Mouse (Mus musculus): Measurements from ENCODE around the gene Fgl2. TPM values are rescaled to one million over a fixed set of nuclear protein-coding genes. Genes with fewer than 3 reads are reported as not detected.
A peak's percentile ranks its signal among the peaks of the same experiment; 100 is the strongest.

The Fgl2 gene
- polyA plus RNA-seq, 1 experiment: 0.59 TPM

- no peak for DNase-seq
- Histone ChIP-seq H3K27ac (ENCODE audit: insufficient read depth, low read length) (no peak overlapping the region), H3K4me3 (replicated peaks; ENCODE audit: insufficient read depth, low read depth, low read length) (no peak overlapping the region), H3K4me1 (ENCODE audit: control insufficient read depth, insufficient read depth, low read length) (no peaks in the 10 kb centered on the region), H3K27me3 (ENCODE audit: control insufficient read depth, insufficient read depth, low read length) (no peaks in the 10 kb centered on the region)
- WGBS: 86% methylated on average over 4 of the region's 4 CpGs
- TF ChIP-seq POLR2A (IDR thresholded peaks at IDR 0.05; ENCODE audit: borderline replicate concordance, insufficient read depth, low read length) (no peak), CTCF (IDR thresholded peaks at IDR 0.05; ENCODE audit: borderline replicate concordance, insufficient read depth, low read depth, low read length) (no peak)
These were observed 4.5 kb downstream of the Fgl2 start for GRCm38 (mm10) chr5:21376935-21377334.

GRCm38 (mm10) chr5:21378397-21378796 is 6.0 kb downstream of the Fgl2 start:
- Histone ChIP-seq H3K27ac (ENCODE audit: insufficient read depth, low read length) (no peak overlapping the region), H3K4me3 (replicated peaks; ENCODE audit: insufficient read depth, low read depth, low read length) (no peak overlapping the region), H3K4me1 (ENCODE audit: control insufficient read depth, insufficient read depth, low read length) (no peaks in the 10 kb centered on the region), H3K27me3 (ENCODE audit: control insufficient read depth, insufficient read depth, low read length) (no peaks in the 10 kb centered on the region)
- TF ChIP-seq POLR2A (IDR thresholded peaks at IDR 0.05; ENCODE audit: borderline replicate concordance, insufficient read depth, low read length) (no peak), CTCF (IDR thresholded peaks at IDR 0.05; ENCODE audit: borderline replicate concordance, insufficient read depth, low read depth, low read length) (no peak)
- WGBS: 89% methylated on average over 2 of the region's 2 CpGs
- no peak for DNase-seq

- TF ChIP-seq POLR2A (IDR thresholded peaks at IDR 0.05; ENCODE audit: borderline replicate concordance, insufficient read depth, low read length) (no peak), CTCF (IDR thresholded peaks at IDR 0.05; ENCODE audit: borderline replicate concordance, insufficient read depth, low read depth, low read length) (no peak)
- no peaks in the 10 kb centered on the region for H3K27me3 ChIP-seq (ENCODE audit: control insufficient read depth, insufficient read depth, low read length)
These were observed 9.5 kb downstream of the Fgl2 start for GRCm38 (mm10) chr5:21381986-21382385.

DNA sequence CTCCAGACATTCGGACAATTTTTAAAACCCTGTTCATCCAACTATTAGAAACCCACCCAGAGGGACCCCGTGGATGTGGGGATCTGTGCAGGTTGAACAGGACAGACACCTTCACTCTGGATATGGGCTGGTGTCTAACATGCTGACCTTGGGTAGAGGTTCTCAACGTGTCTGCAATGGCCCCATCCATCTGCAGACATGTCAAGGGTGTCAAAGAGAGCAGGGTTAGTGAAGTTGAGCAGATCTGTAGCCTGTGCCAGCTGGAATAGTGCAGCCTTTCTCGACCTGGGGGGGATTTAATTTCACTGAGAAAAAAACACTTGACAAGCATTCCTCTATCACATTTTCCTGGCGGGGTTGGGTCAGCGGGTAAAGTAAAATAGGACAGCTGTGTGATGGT is 10.2 kb downstream of the Fgl2 start:
- Histone ChIP-seq H3K27ac (ENCODE audit: insufficient read depth, low read length) (no peak overlapping the region), H3K4me1 (ENCODE audit: control insufficient read depth, insufficient read depth, low read length) (no peaks in the 10 kb centered on the region), H3K27me3 (ENCODE audit: control insufficient read depth, insufficient read depth, low read length) (no peaks in the 10 kb centered on the region), H3K4me3 (replicated peaks; ENCODE audit: insufficient read depth, low read depth, low read length) (no peak overlapping the region)
- TF ChIP-seq POLR2A (IDR thresholded peaks at IDR 0.05; ENCODE audit: borderline replicate concordance, insufficient read depth, low read length): no peak
- TF ChIP-seq CTCF (IDR thresholded peaks at IDR 0.05; ENCODE audit: borderline replicate concordance, insufficient read depth, low read depth, low read length): no peak
- WGBS: 33% methylated on average over 6 of the region's 6 CpGs
- DNase-seq: no peak

More at GRCm38 (mm10) chr5:21381986-21382385, 9.5 kb downstream of the Fgl2 start:
- Histone ChIP-seq H3K27ac (ENCODE audit: insufficient read depth, low read length) (no peak overlapping the region), H3K4me3 (replicated peaks; ENCODE audit: insufficient read depth, low read depth, low read length) (no peak overlapping the region), H3K4me1 (ENCODE audit: control insufficient read depth, insufficient read depth, low read length) (no peaks in the 10 kb centered on the region)
- WGBS: 75% methylated on average over 6 of the region's 6 CpGs
- no peak for DNase-seq

- Histone ChIP-seq H3K27ac (ENCODE audit: insufficient read depth, low read length) (no peak overlapping the region), H3K27me3 (ENCODE audit: control insufficient read depth, insufficient read depth, low read length) (no peaks in the 10 kb centered on the region), H3K4me1 (ENCODE audit: control insufficient read depth, insufficient read depth, low read length) (no peaks in the 10 kb centered on the region), H3K4me3 (replicated peaks; ENCODE audit: insufficient read depth, low read depth, low read length) (no peak overlapping the region)
- peak in 1 of 2 experiments; percentile 2 for DNase-seq
- no peak for TF ChIP-seq CTCF (IDR thresholded peaks at IDR 0.05; ENCODE audit: borderline replicate concordance, insufficient read depth, low read depth, low read length)
- TF ChIP-seq POLR2A (IDR thresholded peaks at IDR 0.05; ENCODE audit: borderline replicate concordance, insufficient read depth, low read length): no peak
- WGBS: 47% methylated on average over 14 of the region's 14 CpGs
These were observed 11.2 kb downstream of the Fgl2 start for GRCm38 (mm10) chr5:21383392-21384251.

DNA sequence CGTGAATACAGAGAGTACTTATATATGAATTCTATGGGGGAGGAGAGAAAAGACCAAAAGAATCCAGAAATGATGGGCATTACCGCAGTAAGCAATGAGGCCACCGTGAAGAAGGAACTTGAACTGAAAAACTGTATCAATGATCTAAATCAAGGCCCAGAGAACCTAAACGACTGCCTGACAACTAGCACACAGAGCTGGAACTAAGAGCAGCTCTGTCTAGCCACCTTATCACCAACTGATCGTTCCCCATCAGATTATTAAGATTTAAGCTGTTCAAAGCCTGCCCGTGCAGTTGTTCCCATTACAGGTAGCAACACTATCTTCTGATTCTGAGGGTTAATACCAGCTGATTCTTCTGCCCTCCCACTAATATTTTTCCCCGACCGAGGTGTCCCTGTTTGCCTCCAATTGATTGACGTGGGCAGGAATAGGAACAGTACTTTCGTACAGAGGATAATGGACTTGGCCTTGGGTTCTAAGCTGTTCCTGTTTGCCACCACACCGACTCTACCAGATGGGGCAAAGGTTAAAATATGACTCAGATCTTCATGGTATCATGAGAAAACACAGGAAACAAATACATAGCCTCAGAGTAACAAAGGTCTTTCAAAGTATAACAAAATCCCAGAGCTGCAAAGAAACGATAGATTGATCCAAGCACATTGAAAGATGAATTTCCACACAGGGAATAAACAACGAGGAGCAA is 12.0 kb downstream of the Fgl2 start:
- no peak for DNase-seq
- WGBS: 84% methylated on average over 13 of the region's 13 CpGs
- H3K4me3 ChIP-seq (replicated peaks; ENCODE audit: insufficient read depth, low read depth, low read length): no peak overlapping the region
- no peaks in the 10 kb centered on the region for H3K4me1 ChIP-seq (ENCODE audit: control insufficient read depth, insufficient read depth, low read length)
- no peak for TF ChIP-seq CTCF (IDR thresholded peaks at IDR 0.05; ENCODE audit: borderline replicate concordance, insufficient read depth, low read depth, low read length)
- TF ChIP-seq POLR2A (IDR thresholded peaks at IDR 0.05; ENCODE audit: borderline replicate concordance, insufficient read depth, low read length): no peak
- H3K27ac ChIP-seq (ENCODE audit: insufficient read depth, low read length): no peak overlapping the region
- H3K27me3 ChIP-seq (ENCODE audit: control insufficient read depth, insufficient read depth, low read length): no peaks in the 10 kb centered on the region

GRCm38 (mm10) chr5:21384976-21385375 is 12.5 kb downstream of the Fgl2 start:
- Histone ChIP-seq H3K4me1 (ENCODE audit: control insufficient read depth, insufficient read depth, low read length) (no peaks in the 10 kb centered on the region), H3K27me3 (ENCODE audit: control insufficient read depth, insufficient read depth, low read length) (no peaks in the 10 kb centered on the region), H3K27ac (ENCODE audit: insufficient read depth, low read length) (no peak overlapping the region), H3K4me3 (replicated peaks; ENCODE audit: insufficient read depth, low read depth, low read length) (no peak overlapping the region)
- WGBS: 95% methylated on average over 9 of the region's 9 CpGs
- TF ChIP-seq POLR2A (IDR thresholded peaks at IDR 0.05; ENCODE audit: borderline replicate concordance, insufficient read depth, low read length) (no peak), CTCF (IDR thresholded peaks at IDR 0.05; ENCODE audit: borderline replicate concordance, insufficient read depth, low read depth, low read length) (no peak)
- DNase-seq: no peak

Measured in cerebellum, adult 2 months (tissue).